Mouse (Mus musculus) stomach, postnatal 0 days (tissue): ENCODE data around the gene Zfp423. TPM values are rescaled to one million over a fixed set of nuclear protein-coding genes. Genes with fewer than 3 reads are reported as not detected.
A peak's percentile ranks its signal among the peaks of the same experiment; 100 is the strongest.

Experiments used
- ATAC-seq: fragments of 200-750 bp; cut with Nextera tagmentation; 2 replicates; pipeline ENCODE4 v1.8.0; 2017; ENCODE audit not compliant: low FRiP score, low TSS enrichment
- DNase-seq: peaks from one replicate; pipeline ENCODE4 v3.0.0-alpha.2; 2016; ENCODE audit warnings: low spot score
- H3K27ac ChIP-seq: fragments of 300-500 bp; sonication (generic); replicated peaks from 2 replicates; pipeline ENCODE4 v1.5.1; 2014; ENCODE audit warnings: mild to moderate bottlenecking, control low read depth
- H3K27me3 ChIP-seq: fragments of 300-500 bp; sonication (generic); 2 replicates; pipeline ENCODE4 v1.6.1; 2014; ENCODE audit warnings: low read length; ENCODE audit not compliant: control insufficient read depth, insufficient read depth
- H3K36me3 ChIP-seq: fragments of 300-500 bp; sonication (generic); 2 replicates; pipeline ENCODE4 v1.6.1; 2014; ENCODE audit warnings: low read length, mixed read lengths; ENCODE audit not compliant: control insufficient read depth, insufficient read depth
- H3K4me1 ChIP-seq: fragments of 300-500 bp; sonication (generic); replicated peaks from 2 replicates; pipeline ENCODE4 v1.6.1; 2014; ENCODE audit warnings: antibody characterized with exemption; ENCODE audit not compliant: control insufficient read depth, insufficient read depth
- H3K4me2 ChIP-seq: fragments of 300-500 bp; sonication (generic); replicated peaks from 2 replicates; pipeline ENCODE4 v1.6.1; 2014; ENCODE audit warnings: low read depth, mild to moderate bottlenecking, control low read depth, moderate library complexity
- H3K4me3 ChIP-seq: fragments of 300-500 bp; sonication (generic); 2 replicates; pipeline ENCODE4 v1.5.1; 2014; ENCODE audit warnings: low read depth, low read length, control low read depth
- H3K9ac ChIP-seq: fragments of 300-500 bp; sonication (generic); 2 replicates; pipeline ENCODE4 v1.6.1; 2014; ENCODE audit warnings: mild to moderate bottlenecking, low read length, control low read depth, mixed read lengths
- H3K9me3 ChIP-seq: fragments of 300-500 bp; sonication (generic); 2 replicates; pipeline ENCODE4 v1.6.1; 2016; ENCODE audit warnings: low read length; ENCODE audit not compliant: control insufficient read depth
- CTCF ChIP-seq: IDR thresholded peaks from 2 replicates; pipeline ENCODE4 v1.5.1; 2016; ENCODE audit warnings: antibody characterized with exemption, low read depth, mild to moderate bottlenecking, moderate library complexity
- EP300 ChIP-seq: optimal IDR thresholded peaks from 2 replicates; pipeline ENCODE3; 2016; ENCODE audit warnings: antibody characterized with exemption
- WGBS: fragments of 180-500 bp; shearing (Covaris S2); extraction: QIAGEN DNeasy Blood & Tissue Kit; methylation state at CpG from one replicate; pipeline ENCODE4 v1.1.7; 2014; 5-methylcytosine and 5-hydroxymethylcytosine counted together
- polyA plus RNA-seq: library from polyadenylated mRNA; unstranded; fragments of >200 nt; fragmentation: Nextera tagmentation; extraction: Ambion mirVana; gene quantifications from 2 replicates; pipeline ENCODE4 v1.2.1, GENCODE M21; 2015

Zfp423 gene
- polyA plus RNA-seq, 1 experiment from 2014 or later = 2.6 TPM

GRCm38 (mm10) chr8:87660029-87660915, 299.1 kb downstream of the Zfp423 start:
- H3K4me2 ChIP-seq = no peak overlapping the region
- no peaks in the 10 kb centered on the region for H3K9me3 ChIP-seq
- H3K27ac ChIP-seq = no peak overlapping the region
- no peak for TF ChIP-seq CTCF
- TF ChIP-seq EP300 = no peak
- no peak for DNase-seq
- H3K4me1 ChIP-seq = no peaks in the 10 kb centered on the region
- WGBS = 22% methylated on average over 43 of the region's 43 CpGs
- H3K27me3 ChIP-seq = peaks cover 3% of the 10 kb centered on the region
- no peak overlapping the region for H3K4me3 ChIP-seq
- ATAC-seq = no peak
- H3K9ac ChIP-seq = no peak overlapping the region
- H3K36me3 ChIP-seq = no peaks in the 10 kb centered on the region

GRCm38 (mm10) chr8:87657488-87657887, 301.9 kb downstream of the Zfp423 start:
- ATAC-seq (no peak), DNase-seq (no peak)
- no peak overlapping the region for H3K27ac ChIP-seq
- no peak overlapping the region for H3K4me2 ChIP-seq
- H3K27me3 ChIP-seq = no peaks in the 10 kb centered on the region; the same call in 1 of the 2 replicates
- no peak overlapping the region for H3K9ac ChIP-seq
- H3K4me1 ChIP-seq = no peaks in the 10 kb centered on the region
- TF ChIP-seq CTCF (no peak), EP300 (no peak)
- H3K4me3 ChIP-seq = no peak overlapping the region
- H3K36me3 ChIP-seq = no peaks in the 10 kb centered on the region
- no peaks in the 10 kb centered on the region for H3K9me3 ChIP-seq
- WGBS = 63% methylated on average over 4 of the region's 4 CpGs

GRCm38 (mm10) chr8:87656484-87657230, 302.7 kb downstream of the Zfp423 start:
- peak overlapping the region; percentile 40 for H3K4me3 ChIP-seq
- no peak for TF ChIP-seq EP300
- 0 out of 2 replicates have a peak, but pooled peaks have one; percentile 6 for TF ChIP-seq CTCF
- H3K9me3 ChIP-seq = no peaks in the 10 kb centered on the region
- H3K36me3 ChIP-seq = no peaks in the 10 kb centered on the region
- peak; percentile 88 for ATAC-seq
- H3K27me3 ChIP-seq = no peaks in the 10 kb centered on the region; the same call in 1 of the 2 replicates
- DNase-seq = peak; percentile 75
- 11% methylated on average over 35 of the region's 35 CpGs for WGBS
- no peaks in the 10 kb centered on the region for H3K4me1 ChIP-seq
- no peak overlapping the region for H3K9ac ChIP-seq
- H3K4me2 ChIP-seq = peak overlapping the region; percentile 74
- H3K27ac ChIP-seq = no peak overlapping the region

- DNase-seq (no peak), ATAC-seq (no peak)
- WGBS = 80% methylated on average over 9 of the region's 9 CpGs
- no peaks in the 10 kb centered on the region for H3K4me1 ChIP-seq
- H3K9me3 ChIP-seq = no peaks in the 10 kb centered on the region
- TF ChIP-seq CTCF (no peak), EP300 (no peak)
- no peak overlapping the region for H3K4me2 ChIP-seq
- H3K9ac ChIP-seq = no peak overlapping the region
- no peak overlapping the region for H3K4me3 ChIP-seq
- no peaks in the 10 kb centered on the region for H3K36me3 ChIP-seq
- H3K27me3 ChIP-seq = no peaks in the 10 kb centered on the region
- no peak overlapping the region for H3K27ac ChIP-seq
Measured at GRCm38 (mm10) chr8:87655946-87656345, 303.4 kb downstream of the Zfp423 start.

GRCm38 (mm10) chr8:87647781-87648180, 311.6 kb downstream of the Zfp423 start:
- H3K4me3 ChIP-seq = no peak overlapping the region
- TF ChIP-seq CTCF (no peak), EP300 (no peak)
- H3K9ac ChIP-seq = no peak overlapping the region
- H3K4me1 ChIP-seq = no peaks in the 10 kb centered on the region
- no peaks in the 10 kb centered on the region for H3K36me3 ChIP-seq
- H3K4me2 ChIP-seq = no peak overlapping the region
- no peaks in the 10 kb centered on the region for H3K27me3 ChIP-seq
- H3K27ac ChIP-seq = no peak overlapping the region
- DNase-seq (no peak), ATAC-seq (no peak)
- H3K9me3 ChIP-seq = no peaks in the 10 kb centered on the region
- WGBS = 79% methylated on average over 9 of the region's 9 CpGs
